Mouse (Mus musculus) embryonic facial prominence, embryonic 13.5 days (tissue): ENCODE results near the gene Gnpnat1. TPM values are rescaled to one million over a fixed set of nuclear protein-coding genes. Genes with fewer than 3 reads are reported as not detected.
A peak's percentile ranks its signal among the peaks of the same experiment; 100 is the strongest.

Source experiments
- ATAC-seq: fragments of 200-750 bp; cut with Nextera tagmentation; 2 replicates; pipeline ENCODE4 v1.8.0; 2017; ENCODE audit warnings: low read depth; ENCODE audit not compliant: insufficient number of reproducible peaks, insufficient read depth, low FRiP score, low TSS enrichment
- H3K27ac ChIP-seq: fragments of 300-500 bp; sonication (generic); 2 replicates; pipeline ENCODE4 v1.5.1; 2015; ENCODE audit warnings: moderate library complexity, mild to moderate bottlenecking, inconsistent platforms
- H3K27me3 ChIP-seq: fragments of 300-500 bp; sonication (generic); 2 replicates; pipeline ENCODE4 v1.6.1; 2015; ENCODE audit warnings: mild to moderate bottlenecking, inconsistent platforms
- H3K36me3 ChIP-seq: fragments of 300-500 bp; sonication (generic); 2 replicates; pipeline ENCODE4 v1.6.1; 2015; ENCODE audit warnings: mild to moderate bottlenecking, inconsistent platforms
- H3K4me1 ChIP-seq: fragments of 300-500 bp; sonication (generic); 2 replicates; pipeline ENCODE4 v1.6.1; 2015; ENCODE audit warnings: inconsistent platforms
- H3K4me2 ChIP-seq: fragments of 300-500 bp; sonication (generic); 2 replicates; pipeline ENCODE4 v1.6.1; 2015; ENCODE audit warnings: moderate library complexity, mild to moderate bottlenecking, inconsistent platforms
- H3K4me3 ChIP-seq: fragments of 300-500 bp; sonication (generic); 2 replicates; pipeline ENCODE4 v1.5.1; 2015; ENCODE audit warnings: mild to moderate bottlenecking, inconsistent platforms
- H3K9ac ChIP-seq: fragments of 300-500 bp; sonication (generic); 2 replicates; pipeline ENCODE4 v1.6.1; 2015; ENCODE audit warnings: mild to moderate bottlenecking, inconsistent platforms
- H3K9me3 ChIP-seq: fragments of 300-500 bp; sonication (generic); 2 replicates; pipeline ENCODE4 v1.6.1; 2016; ENCODE audit warnings: inconsistent platforms
- WGBS: fragments of 180-500 bp; shearing (Covaris S2); methylation state at CpG from one replicate; pipeline ENCODE4 v1.1.7; 2015; ENCODE audit warnings: mixed read lengths; 5-methylcytosine and 5-hydroxymethylcytosine counted together
- polyA plus RNA-seq: library from polyadenylated mRNA; unstranded; fragments of >200 nt; fragmentation: Nextera tagmentation; extraction: Ambion mirVana; gene quantifications from 2 replicates; pipeline ENCODE4 v1.2.1, GENCODE M21; 2015

Gnpnat1 gene
- polyA plus RNA-seq, 1 experiment from 2014 or later = 49.5 TPM

GRCm38 (mm10) chr14:45438931-45439275, 34.2 kb upstream of the Gnpnat1 start:
- H3K9me3 ChIP-seq = no peaks in the 10 kb centered on the region
- peaks cover 28% of the 10 kb centered on the region for H3K4me1 ChIP-seq
- no peaks in the 10 kb centered on the region for H3K36me3 ChIP-seq
- H3K4me3 ChIP-seq = no peak overlapping the region
- no peak overlapping the region for H3K9ac ChIP-seq
- no peaks in the 10 kb centered on the region for H3K27me3 ChIP-seq
- WGBS = 67% methylated on average over 2 of the region's 2 CpGs
- no peak overlapping the region for H3K4me2 ChIP-seq
- ATAC-seq = no peak
- no peak overlapping the region for H3K27ac ChIP-seq

- Histone ChIP-seq H3K9ac (no peak overlapping the region), H3K36me3 (no peaks in the 10 kb centered on the region), H3K27ac (no peak overlapping the region), H3K4me1 (peaks cover 28% of the 10 kb centered on the region), H3K4me3 (no peak overlapping the region), H3K9me3 (no peaks in the 10 kb centered on the region), H3K27me3 (no peaks in the 10 kb centered on the region), H3K4me2 (peak overlapping the region; percentile 9)
- WGBS = 40% methylated on average over 19 of the region's 19 CpGs
- ATAC-seq = no peak
These were observed 33.7 kb upstream of the Gnpnat1 start for GRCm38 (mm10) chr14:45438250-45438930.

- 73% methylated on average over 6 of the region's 6 CpGs for WGBS
- H3K4me3 ChIP-seq = no peak overlapping the region
- no peak overlapping the region for H3K9ac ChIP-seq
These were observed 29.5 kb upstream of the Gnpnat1 start for GRCm38 (mm10) chr14:45434220-45434619.

GRCm38 (mm10) chr14:45432003-45432402, 27.3 kb upstream of the Gnpnat1 start:
- no peak for ATAC-seq
- Histone ChIP-seq H3K27me3 (no peaks in the 10 kb centered on the region), H3K4me2 (no peak overlapping the region), H3K9me3 (peaks cover 10% of the 10 kb centered on the region; the same call in 1 of the 2 replicates), H3K36me3 (no peaks in the 10 kb centered on the region), H3K27ac (no peak overlapping the region), H3K9ac (no peak overlapping the region), H3K4me1 (no peaks in the 10 kb centered on the region), H3K4me3 (no peak overlapping the region)
- 72% methylated on average over 4 of the region's 4 CpGs for WGBS

More at GRCm38 (mm10) chr14:45434220-45434619, 29.5 kb upstream of the Gnpnat1 start:
- no peak overlapping the region for H3K27ac ChIP-seq
- no peaks in the 10 kb centered on the region for H3K27me3 ChIP-seq
- H3K4me1 ChIP-seq = peaks cover 16% of the 10 kb centered on the region
- no peak for ATAC-seq
- no peaks in the 10 kb centered on the region for H3K36me3 ChIP-seq
- H3K9me3 ChIP-seq = peaks cover 8% of the 10 kb centered on the region; the same call in 1 of the 2 replicates
- H3K4me2 ChIP-seq = no peak overlapping the region

DNA sequence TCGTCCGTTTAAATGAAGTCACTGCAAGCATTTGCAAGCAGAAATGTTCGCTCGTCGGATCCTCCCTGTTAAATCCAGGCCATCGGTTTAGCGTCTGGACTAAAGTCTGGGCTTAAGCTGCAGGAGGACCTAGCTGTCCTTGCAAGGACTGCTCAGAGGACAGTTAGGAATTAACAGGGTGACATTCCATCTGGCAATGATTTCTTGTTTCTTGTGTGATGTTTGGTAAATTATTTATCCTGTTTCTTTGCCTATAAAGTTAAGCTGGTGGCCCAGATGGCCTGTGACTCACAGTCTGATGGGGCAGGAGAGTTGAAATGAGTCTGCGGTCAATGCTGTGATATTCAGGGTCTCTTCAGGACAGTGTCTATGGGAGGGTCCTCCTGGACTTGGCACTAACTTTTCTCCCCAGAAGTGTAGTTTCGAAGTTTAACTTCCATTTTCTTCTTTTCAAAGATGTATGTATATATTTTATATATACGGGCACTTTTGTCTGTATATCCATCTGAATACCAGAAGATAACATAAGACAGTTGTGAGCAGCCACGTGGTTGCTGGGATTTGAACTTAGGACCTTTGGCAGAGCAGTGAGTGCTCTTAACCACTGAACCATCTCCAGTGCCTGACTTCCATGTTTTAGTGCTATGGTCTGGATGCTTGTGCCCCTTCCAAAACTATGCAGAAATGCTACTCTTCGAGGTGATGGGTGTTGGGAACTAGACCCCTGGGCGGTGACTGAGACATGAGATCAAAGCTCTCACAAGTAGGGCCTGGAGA, 25.5 kb upstream of the Gnpnat1 start:
- Histone ChIP-seq H3K9ac (no peak overlapping the region), H3K36me3 (no peaks in the 10 kb centered on the region), H3K4me1 (no peaks in the 10 kb centered on the region), H3K4me3 (no peak overlapping the region), H3K27ac (no peak overlapping the region), H3K9me3 (peaks cover 13% of the 10 kb centered on the region; the same call in 1 of the 2 replicates), H3K4me2 (no peak overlapping the region), H3K27me3 (no peaks in the 10 kb centered on the region)
- no peak for ATAC-seq
- WGBS = 89% methylated on average over 13 of the region's 13 CpGs

DNA sequence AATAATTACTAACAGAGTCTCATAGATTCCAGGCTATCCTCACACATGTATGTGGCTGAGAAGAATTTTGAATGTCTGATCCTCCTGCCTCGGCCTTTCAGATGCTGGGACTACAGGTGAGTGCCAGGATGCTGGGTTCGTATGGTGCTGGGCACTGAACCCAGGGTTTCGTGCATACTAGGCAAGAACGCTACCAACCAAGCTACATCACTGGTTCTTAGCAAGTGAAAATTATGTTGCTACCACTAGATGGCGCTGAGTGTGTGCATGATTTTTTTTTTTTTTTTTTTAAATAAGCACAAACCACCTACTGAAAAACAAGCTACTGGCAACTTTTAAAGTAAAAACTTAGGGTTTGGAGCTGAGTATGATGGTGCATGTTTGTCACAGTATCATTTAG, 18.5 kb upstream of the Gnpnat1 start:
- 5% methylated on average over 5 of the region's 5 CpGs for WGBS
- H3K4me3 ChIP-seq = no peak overlapping the region
- no peak overlapping the region for H3K27ac ChIP-seq
- H3K9ac ChIP-seq = no peak overlapping the region
- H3K27me3 ChIP-seq = no peaks in the 10 kb centered on the region
- H3K36me3 ChIP-seq = no peaks in the 10 kb centered on the region
- no peak for ATAC-seq
- H3K4me2 ChIP-seq = no peak overlapping the region
- no peaks in the 10 kb centered on the region for H3K4me1 ChIP-seq
- peaks cover 4% of the 10 kb centered on the region; the same call in 1 of the 2 replicates for H3K9me3 ChIP-seq

- peaks cover 4% of the 10 kb centered on the region; the same call in 1 of the 2 replicates for H3K9me3 ChIP-seq
- H3K4me3 ChIP-seq = no peak overlapping the region
- H3K4me1 ChIP-seq = no peaks in the 10 kb centered on the region
- H3K9ac ChIP-seq = no peak overlapping the region
- no peak overlapping the region for H3K4me2 ChIP-seq
- 75% methylated on average over 4 of the region's 4 CpGs for WGBS
- no peaks in the 10 kb centered on the region for H3K36me3 ChIP-seq
- no peak for ATAC-seq
- H3K27me3 ChIP-seq = no peaks in the 10 kb centered on the region
- no peak overlapping the region for H3K27ac ChIP-seq
These were observed 17.7 kb upstream of the Gnpnat1 start for GRCm38 (mm10) chr14:45422371-45422770.

DNA sequence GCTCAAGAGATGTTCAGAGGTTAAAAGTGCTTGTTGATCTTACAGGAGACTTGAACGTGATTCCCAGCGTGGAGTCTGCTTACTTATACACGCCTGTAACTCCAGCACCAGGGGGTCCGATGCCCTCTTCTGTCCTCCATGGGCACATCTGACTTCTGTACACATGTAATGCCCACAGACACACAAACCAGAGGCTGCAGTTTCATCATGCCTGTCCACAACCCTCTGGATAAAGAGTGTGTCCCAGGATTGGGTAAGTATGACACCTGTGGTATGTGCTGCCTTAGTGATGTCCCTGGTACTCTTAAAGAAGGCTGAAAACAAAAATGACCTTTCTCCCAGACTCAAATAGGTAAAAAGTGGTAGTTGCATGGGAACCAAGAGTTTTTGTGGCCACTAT, 14.6 kb upstream of the Gnpnat1 start:
- Histone ChIP-seq H3K36me3 (no peaks in the 10 kb centered on the region), H3K4me2 (no peak overlapping the region), H3K27ac (no peak overlapping the region), H3K4me1 (no peaks in the 10 kb centered on the region), H3K27me3 (no peaks in the 10 kb centered on the region), H3K4me3 (no peak overlapping the region), H3K9ac (no peak overlapping the region), H3K9me3 (no peaks in the 10 kb centered on the region)
- WGBS = 66% methylated on average over 4 of the region's 4 CpGs
- no peak for ATAC-seq

- H3K9me3 ChIP-seq = no peaks in the 10 kb centered on the region
- H3K4me3 ChIP-seq = no peak overlapping the region
- 64% methylated on average over 3 of the region's 3 CpGs for WGBS
- no peaks in the 10 kb centered on the region for H3K4me1 ChIP-seq
- H3K36me3 ChIP-seq = no peaks in the 10 kb centered on the region
- no peak overlapping the region for H3K9ac ChIP-seq
- H3K27me3 ChIP-seq = no peaks in the 10 kb centered on the region
- H3K27ac ChIP-seq = no peak overlapping the region
- H3K4me2 ChIP-seq = no peak overlapping the region
- no peak for ATAC-seq
These were observed 13.8 kb upstream of the Gnpnat1 start for GRCm38 (mm10) chr14:45418553-45418952.

DNA sequence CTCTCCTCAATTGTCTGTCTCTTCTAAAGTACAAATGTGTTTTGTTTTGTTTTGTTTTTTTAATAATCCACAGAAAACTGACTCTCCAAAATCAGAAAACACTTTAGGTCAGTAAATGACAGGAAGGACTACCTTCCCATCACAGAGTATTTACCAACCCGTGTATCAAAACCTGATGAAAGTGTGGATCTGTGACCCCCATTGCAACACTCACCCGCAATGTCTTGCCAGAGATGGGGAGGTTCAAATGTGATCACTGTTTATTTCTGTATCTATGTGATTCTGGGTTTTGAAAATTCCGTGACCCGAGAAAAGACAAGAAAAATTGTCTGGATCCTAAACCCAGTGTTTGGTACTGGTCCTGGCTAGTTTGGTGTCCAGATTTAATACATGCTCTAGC, 11.6 kb upstream of the Gnpnat1 start:
- no peak for ATAC-seq
- H3K4me2 ChIP-seq = no peak overlapping the region
- H3K4me3 ChIP-seq = no peak overlapping the region
- H3K4me1 ChIP-seq = no peaks in the 10 kb centered on the region
- no peaks in the 10 kb centered on the region for H3K27me3 ChIP-seq
- no peak overlapping the region for H3K27ac ChIP-seq
- no peaks in the 10 kb centered on the region for H3K36me3 ChIP-seq
- no peak overlapping the region for H3K9ac ChIP-seq
- WGBS = 87% methylated on average over 4 of the region's 4 CpGs
- no peaks in the 10 kb centered on the region for H3K9me3 ChIP-seq

DNA sequence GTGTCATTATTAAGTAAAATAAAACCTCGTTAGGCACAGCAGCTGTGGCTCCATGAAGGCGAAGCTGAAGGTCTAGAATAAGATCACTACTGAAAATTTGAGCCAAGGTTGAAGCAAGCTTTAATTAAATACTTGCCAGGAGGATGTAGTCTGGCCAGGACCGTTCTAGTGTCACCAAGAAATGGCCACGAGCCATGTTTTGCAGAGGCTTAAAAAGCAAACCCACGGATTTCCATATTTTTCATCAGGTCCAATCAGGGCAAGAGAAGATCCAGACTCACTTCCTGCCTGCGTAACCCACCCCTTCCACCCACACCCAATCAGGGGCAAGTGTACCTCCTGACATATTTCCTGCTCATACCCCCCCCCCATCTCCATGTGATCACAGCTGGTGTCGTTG, 1.1 kb downstream of the Gnpnat1 start:
- no peaks in the 10 kb centered on the region for H3K9me3 ChIP-seq
- no peak overlapping the region for H3K4me3 ChIP-seq
- H3K27ac ChIP-seq = no peak overlapping the region
- H3K9ac ChIP-seq = no peak overlapping the region
- no peak overlapping the region for H3K4me2 ChIP-seq
- 81% methylated on average over 7 of the region's 7 CpGs for WGBS
- no peak for ATAC-seq
- H3K36me3 ChIP-seq = no peaks in the 10 kb centered on the region
- H3K4me1 ChIP-seq = no peaks in the 10 kb centered on the region
- no peaks in the 10 kb centered on the region for H3K27me3 ChIP-seq

- Histone ChIP-seq H3K9ac (no peak overlapping the region), H3K36me3 (no peaks in the 10 kb centered on the region), H3K4me1 (no peaks in the 10 kb centered on the region), H3K9me3 (no peaks in the 10 kb centered on the region), H3K4me3 (no peak overlapping the region), H3K27ac (no peak overlapping the region), H3K4me2 (no peak overlapping the region), H3K27me3 (no peaks in the 10 kb centered on the region)
- ATAC-seq = no peak
- WGBS = 76% methylated on average over 3 of the region's 3 CpGs
These were observed 4.9 kb downstream of the Gnpnat1 start for GRCm38 (mm10) chr14:45399836-45400235.
